Mouse (Mus musculus) forebrain, embryonic 10.5 days (tissue): ENCODE data around the gene Ajm1. TPM values are rescaled to one million over a fixed set of nuclear protein-coding genes. Genes with fewer than 3 reads are reported as not detected.
A peak's percentile ranks its signal among the peaks of the same experiment; 100 is the strongest.
"Not testable (repeated sequence)": the region's sequence is repeated elsewhere in the genome, so short reads cannot be mapped to it uniquely, and the experiment has no call there.

Experiments
- DNase-seq: peaks from one replicate; pipeline ENCODE4 v3.0.0-alpha.2; 2017; ENCODE audit warnings: low spot score; ENCODE audit errors: extremely low spot score
- H3K27ac ChIP-seq: fragments of 300-500 bp; sonication (generic); 2 replicates; pipeline ENCODE4 v1.5.1; 2016; ENCODE audit warnings: mild to moderate bottlenecking
- H3K27me3 ChIP-seq: fragments of 300-500 bp; sonication (generic); 2 replicates; pipeline ENCODE4 v1.6.1; 2016; ENCODE audit warnings: mild to moderate bottlenecking; ENCODE audit not compliant: poor library complexity, severe bottlenecking
- H3K36me3 ChIP-seq: fragments of 300-500 bp; sonication (generic); replicated peaks from 2 replicates; pipeline ENCODE4 v1.6.1; 2016; ENCODE audit warnings: mild to moderate bottlenecking, moderate library complexity
- H3K4me1 ChIP-seq: fragments of 300-500 bp; sonication (generic); 2 replicates; pipeline ENCODE4 v1.6.1; 2016
- H3K4me3 ChIP-seq: fragments of 300-500 bp; sonication (generic); 2 replicates; pipeline ENCODE4 v1.5.1; 2016; ENCODE audit warnings: mild to moderate bottlenecking, moderate library complexity
- H3K9me3 ChIP-seq: fragments of 300-500 bp; sonication (generic); 2 replicates; pipeline ENCODE4 v1.6.1; 2016; ENCODE audit warnings: mild to moderate bottlenecking, moderate library complexity
- WGBS: fragments of 180-500 bp; shearing (Covaris S2); methylation state at CpG from one replicate; pipeline ENCODE4 v1.1.7; 2016; 5-methylcytosine and 5-hydroxymethylcytosine counted together
- polyA plus RNA-seq: library from polyadenylated mRNA; unstranded; fragments of >200 nt; fragmentation: Nextera tagmentation; extraction: Ambion mirVana; gene quantifications from 2 replicates; pipeline ENCODE4 v1.2.1, GENCODE M21; 2016

Gene Ajm1
- polyA plus RNA-seq, 1 experiment from 2014 or later = 0.02 TPM

DNA sequence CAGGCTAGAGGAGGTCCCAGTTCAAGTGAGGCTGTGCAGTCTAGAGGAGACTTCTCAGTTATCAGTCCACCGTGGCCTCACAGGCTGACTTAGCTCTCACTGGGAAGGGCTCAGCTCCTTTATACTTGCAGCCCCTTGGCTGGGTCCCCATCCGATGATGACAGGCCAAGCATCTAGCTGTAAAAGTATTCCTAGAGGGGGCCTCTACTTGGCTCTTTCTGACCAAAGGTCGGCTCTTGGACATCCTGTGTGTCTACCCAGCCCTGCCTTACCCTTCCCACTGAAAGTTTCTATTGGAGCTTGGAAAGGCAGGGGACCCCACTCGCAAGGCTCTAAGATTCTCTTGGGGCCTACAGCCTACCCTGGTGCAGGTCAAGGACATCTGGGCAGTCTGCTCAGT, 10.3 kb downstream of the Ajm1 start:
- peaks cover 71% of the 10 kb centered on the region for H3K36me3 ChIP-seq
- no peaks in the 10 kb centered on the region for H3K9me3 ChIP-seq
- peaks cover 10% of the 10 kb centered on the region for H3K27me3 ChIP-seq
- H3K4me1 ChIP-seq = peaks cover 31% of the 10 kb centered on the region
- WGBS = 92% methylated on average over 4 of the region's 4 CpGs
- DNase-seq = no peak
- H3K4me3 ChIP-seq = no peak overlapping the region
- no peak overlapping the region for H3K27ac ChIP-seq

GRCm38 (mm10) chr2:25569323-25569722, 12.2 kb downstream of the Ajm1 start:
- WGBS = 85% methylated on average over 3 of the region's 3 CpGs
- peaks cover 90% of the 10 kb centered on the region for H3K36me3 ChIP-seq

DNA sequence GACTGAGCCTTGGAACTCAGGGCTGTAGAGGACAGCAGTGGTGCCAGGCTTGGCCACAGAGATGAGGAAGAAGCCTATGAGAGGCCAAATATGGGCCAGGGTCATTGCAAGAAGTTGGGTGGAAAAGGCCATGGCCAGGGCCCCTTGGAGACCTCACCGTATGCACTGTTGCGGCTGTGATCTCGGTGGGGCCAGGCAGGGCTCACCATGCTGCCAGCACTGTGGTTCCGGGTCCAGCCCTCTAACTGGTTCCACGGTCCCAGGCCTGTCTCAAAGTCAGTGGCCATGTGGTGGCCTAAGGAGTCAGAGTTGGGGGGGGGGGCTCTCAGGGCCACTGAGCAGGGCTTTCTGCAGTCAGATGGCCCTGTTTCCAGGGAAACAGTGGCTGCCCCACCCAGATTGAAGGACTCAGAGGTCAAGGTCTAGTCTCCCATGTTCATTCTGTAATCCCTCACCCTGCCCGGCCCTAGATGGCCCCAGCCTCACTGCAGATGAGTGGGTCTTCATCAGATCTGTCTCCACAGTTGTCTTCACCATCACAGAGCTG, 13.0 kb downstream of the Ajm1 start:
- DNase-seq = no peak
- Histone ChIP-seq H3K4me3 (no peak overlapping the region), H3K9me3 (no peaks in the 10 kb centered on the region), H3K27me3 (no peaks in the 10 kb centered on the region), H3K4me1 (peaks cover 10% of the 10 kb centered on the region), H3K36me3 (peaks cover 98% of the 10 kb centered on the region), H3K27ac (no peak overlapping the region)
- WGBS = 93% methylated on average over 6 of the region's 6 CpGs

More at GRCm38 (mm10) chr2:25569323-25569722, 12.2 kb downstream of the Ajm1 start:
- Histone ChIP-seq H3K27me3 (no peaks in the 10 kb centered on the region), H3K4me1 (peaks cover 18% of the 10 kb centered on the region), H3K4me3 (no peak overlapping the region), H3K27ac (no peak overlapping the region), H3K9me3 (no peaks in the 10 kb centered on the region)
- DNase-seq = no peak

GRCm38 (mm10) chr2:25566558-25566957, 15.0 kb downstream of the Ajm1 start:
- Histone ChIP-seq H3K4me3 (no peak overlapping the region), H3K9me3 (no peaks in the 10 kb centered on the region), H3K4me1 (no peaks in the 10 kb centered on the region), H3K36me3 (peaks cover 100% of the 10 kb centered on the region), H3K27ac (no peak overlapping the region), H3K27me3 (no peaks in the 10 kb centered on the region)
- WGBS = 84% methylated on average over 6 of the region's 6 CpGs
- DNase-seq = no peak

GRCm38 (mm10) chr2:25565741-25566140, 15.8 kb downstream of the Ajm1 start:
- H3K36me3 ChIP-seq = peaks cover 100% of the 10 kb centered on the region
- H3K9me3 ChIP-seq = no peaks in the 10 kb centered on the region
- H3K27ac ChIP-seq = no peak overlapping the region
- H3K4me1 ChIP-seq = no peaks in the 10 kb centered on the region
- WGBS = 87% methylated on average over 8 of the region's 8 CpGs
- no peak for DNase-seq
- H3K4me3 ChIP-seq = no peak overlapping the region
- H3K27me3 ChIP-seq = no peaks in the 10 kb centered on the region

DNA sequence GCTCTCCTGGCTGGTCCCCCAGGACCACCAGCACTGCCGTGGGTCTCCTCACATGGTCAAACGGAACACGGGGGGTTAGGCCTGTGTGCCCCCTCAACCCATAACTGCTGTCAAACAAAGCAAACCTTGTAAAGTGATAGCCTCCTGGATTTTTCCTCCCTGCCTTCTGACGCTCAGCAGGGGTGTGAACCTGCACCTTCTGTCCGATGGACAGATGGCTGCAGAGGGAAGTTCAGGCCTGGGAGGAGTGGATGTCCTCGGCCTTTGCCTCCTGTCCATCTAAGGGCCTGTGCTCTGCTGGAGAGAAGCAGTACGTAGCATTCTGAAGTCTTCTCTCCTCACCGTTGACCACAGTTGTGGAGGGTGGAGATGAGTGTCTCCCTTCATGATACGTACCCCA, 19.6 kb downstream of the Ajm1 start:
- no peak for DNase-seq
- Histone ChIP-seq H3K9me3 (no peaks in the 10 kb centered on the region), H3K27me3 (no peaks in the 10 kb centered on the region), H3K36me3 (peaks cover 72% of the 10 kb centered on the region), H3K4me1 (peaks cover 20% of the 10 kb centered on the region), H3K27ac (no peak overlapping the region), H3K4me3 (no peak overlapping the region)
- WGBS = 95% methylated on average over 9 of the region's 9 CpGs

GRCm38 (mm10) chr2:25560551-25560950, 21.0 kb downstream of the Ajm1 start:
- Histone ChIP-seq H3K27ac (no peak overlapping the region), H3K9me3 (no peaks in the 10 kb centered on the region), H3K4me1 (peaks cover 25% of the 10 kb centered on the region), H3K4me3 (no peak overlapping the region), H3K27me3 (no peaks in the 10 kb centered on the region), H3K36me3 (peaks cover 58% of the 10 kb centered on the region)
- no peak for DNase-seq
- 93% methylated on average over 8 of the region's 8 CpGs for WGBS

- Histone ChIP-seq H3K36me3 (peaks cover 40% of the 10 kb centered on the region), H3K27ac (no peak overlapping the region), H3K9me3 (no peaks in the 10 kb centered on the region), H3K4me1 (peaks cover 25% of the 10 kb centered on the region), H3K4me3 (peak overlapping the region; percentile 98), H3K27me3 (no peaks in the 10 kb centered on the region)
- DNase-seq = no peak
- 88% methylated on average over 6 of the region's 6 CpGs for WGBS
Observed at GRCm38 (mm10) chr2:25558774-25559173, 22.8 kb downstream of the Ajm1 start.

DNA sequence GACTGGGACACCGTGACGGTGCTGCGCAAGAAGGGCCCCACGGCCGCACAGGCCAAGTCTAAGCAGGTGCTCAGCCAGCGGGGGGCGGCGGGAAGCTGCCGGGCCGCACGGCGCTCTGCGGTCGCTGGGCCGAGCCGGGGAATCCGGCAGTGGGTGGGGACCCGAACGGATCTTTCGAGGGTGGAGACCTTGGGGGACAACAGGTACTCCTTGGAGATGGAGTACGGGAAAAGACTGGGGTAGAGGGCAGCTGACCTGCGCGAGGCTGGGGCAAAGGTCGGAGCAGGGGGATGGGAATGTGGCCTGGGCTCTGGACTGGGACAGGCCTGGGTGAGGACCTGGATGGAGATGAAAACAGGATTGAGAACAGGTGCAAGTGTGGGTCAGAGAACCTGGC, 23.6 kb downstream of the Ajm1 start:
- no peaks in the 10 kb centered on the region for H3K9me3 ChIP-seq
- H3K27ac ChIP-seq = peak overlapping the region; percentile 92
- H3K4me1 ChIP-seq = peaks cover 25% of the 10 kb centered on the region
- peak overlapping the region; percentile 98 for H3K4me3 ChIP-seq
- no peaks in the 10 kb centered on the region for H3K27me3 ChIP-seq
- H3K36me3 ChIP-seq = peaks cover 32% of the 10 kb centered on the region
- WGBS = under 1% methylated on average over 24 of the region's 24 CpGs
- no peak for DNase-seq

GRCm38 (mm10) chr2:25557221-25557963, 24.2 kb downstream of the Ajm1 start, which contains the start of gene Edf1:
TSS of gene Edf1 (plus strand) at chr2:25557847.
- Histone ChIP-seq H3K27me3 (no peaks in the 10 kb centered on the region), H3K27ac (peak within 1 kb of the TSS; percentile 92), H3K36me3 (peaks cover 27% of the 10 kb centered on the region), H3K4me1 (peaks cover 25% of the 10 kb centered on the region), H3K4me3 (peak within 1 kb of the TSS; percentile 98), H3K9me3 (no peaks in the 10 kb centered on the region)
- 1% methylated on average over 61 of the region's 61 CpGs for WGBS
- peak; percentile 92 for DNase-seq

DNA sequence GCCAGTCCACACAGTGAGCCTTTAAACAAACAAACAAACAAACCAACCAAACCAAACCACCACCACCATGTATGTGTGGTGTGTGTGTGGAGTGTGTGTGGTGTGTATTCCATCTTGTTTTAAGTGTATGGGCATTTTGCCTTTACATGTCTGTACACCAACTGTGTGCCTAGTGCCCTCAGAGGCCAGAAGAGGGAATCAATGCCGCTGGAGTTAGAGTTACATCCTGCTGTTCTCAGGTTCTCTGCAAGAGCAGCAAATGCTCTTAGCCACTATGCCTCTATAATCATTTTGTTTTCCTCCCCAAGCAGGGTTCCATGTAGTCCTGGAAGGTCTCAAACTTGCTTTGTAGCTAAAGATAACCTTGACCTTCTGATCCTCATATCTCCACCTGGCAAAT, 25.3 kb downstream of the Ajm1 start:
- H3K4me1 ChIP-seq = peaks cover 25% of the 10 kb centered on the region
- 68% methylated on average over 1 of the region's 1 CpGs for WGBS
- no peak overlapping the region for H3K27ac ChIP-seq
- H3K36me3 ChIP-seq = peaks cover 16% of the 10 kb centered on the region
- H3K27me3 ChIP-seq = no peaks in the 10 kb centered on the region
- no peaks in the 10 kb centered on the region for H3K9me3 ChIP-seq
- no peak overlapping the region for H3K4me3 ChIP-seq
- no peak for DNase-seq

DNA sequence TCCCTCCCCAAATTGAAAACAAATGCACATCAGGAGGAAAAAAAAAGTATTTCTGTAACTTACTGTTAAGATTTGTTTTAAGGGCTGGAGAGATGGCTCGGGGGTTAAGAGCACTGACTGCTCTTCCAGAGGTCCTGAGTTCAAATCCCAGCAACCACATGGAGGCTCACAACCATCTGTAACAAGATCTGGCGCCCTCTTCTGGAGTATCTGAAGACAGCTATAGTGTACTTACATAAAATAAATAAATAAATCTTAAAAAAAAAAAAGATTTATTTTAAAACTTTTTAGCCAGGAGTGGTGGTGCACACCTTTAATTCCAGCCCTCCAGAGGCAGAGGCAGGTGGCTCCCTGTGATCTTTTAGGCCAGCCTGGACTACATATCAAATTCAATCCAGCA, 26.1 kb downstream of the Ajm1 start:
- peaks cover 25% of the 10 kb centered on the region for H3K4me1 ChIP-seq
- 46% methylated on average over 2 of the region's 2 CpGs for WGBS
- not testable (repeated sequence) for H3K9me3 ChIP-seq, H3K4me3 ChIP-seq, DNase-seq, H3K27ac ChIP-seq, H3K36me3 ChIP-seq, H3K27me3 ChIP-seq

- H3K4me3 ChIP-seq, H3K9me3 ChIP-seq, H3K36me3 ChIP-seq, DNase-seq, H3K27me3 ChIP-seq, H3K27ac ChIP-seq: not testable (repeated sequence)
- 82% methylated on average over 4 of the region's 4 CpGs for WGBS
- H3K4me1 ChIP-seq = peaks cover 14% of the 10 kb centered on the region
Observed at GRCm38 (mm10) chr2:25553171-25553786, 28.3 kb downstream of the Ajm1 start.
